Mouse (Mus musculus): ENCODE data around the gene A830031A19Rik.

GRCm38 (mm10) chr11:24108974-24109373 lies 34.1 kb upstream of the A830031A19Rik start:
- TF ChIP-seq POLR2A (IDR thresholded peaks at IDR 0.05; ENCODE audit: extremely low read depth, insufficient read depth, low read length) (no peak), CTCF (IDR thresholded peaks at IDR 0.05; ENCODE audit: extremely low read depth, insufficient read depth, low read length) (no peak)

Data from cortical plate, adult 2 months (tissue).